Mouse (Mus musculus) hindbrain, postnatal 0 days (tissue): ENCODE results near the gene Acp6. TPM values are rescaled to one million over a fixed set of nuclear protein-coding genes. Genes with fewer than 3 reads are reported as not detected.
"Not testable (repeated sequence)": the region's sequence is repeated elsewhere in the genome, so short reads cannot be mapped to it uniquely, and the experiment has no call there.

ENCODE experiments used
- ATAC-seq: fragments of 200-750 bp; cut with Nextera tagmentation; 2 replicates; pipeline ENCODE4 v1.8.0; 2017; ENCODE audit warnings: mild to moderate bottlenecking, moderate TSS enrichment, moderate library complexity
- DNase-seq: peaks from one replicate; pipeline ENCODE4 v3.0.0-alpha.2; 2015; ENCODE audit warnings: low spot score
- H3K27ac ChIP-seq: fragments of 300-500 bp; sonication (generic); 2 replicates; pipeline ENCODE4 v1.5.1; 2014; ENCODE audit warnings: mild to moderate bottlenecking
- H3K27me3 ChIP-seq: fragments of 300-500 bp; sonication (generic); 2 replicates; pipeline ENCODE4 v1.6.1; 2014; ENCODE audit warnings: low read length, mixed read lengths; ENCODE audit not compliant: insufficient read depth
- H3K36me3 ChIP-seq: fragments of 300-500 bp; sonication (generic); 2 replicates; pipeline ENCODE4 v1.6.1; 2014; ENCODE audit warnings: low read length, mixed read lengths; ENCODE audit not compliant: insufficient read depth
- H3K4me1 ChIP-seq: fragments of 300-500 bp; sonication (generic); 2 replicates; pipeline ENCODE4 v1.6.1; 2014; ENCODE audit warnings: antibody characterized with exemption, low read length, mixed read lengths; ENCODE audit not compliant: insufficient read depth
- H3K4me2 ChIP-seq: fragments of 300-500 bp; sonication (generic); 2 replicates; pipeline ENCODE4 v1.6.1; 2014; ENCODE audit warnings: low read depth, mild to moderate bottlenecking, low read length, moderate library complexity, mixed read lengths
- H3K4me3 ChIP-seq: fragments of 300-500 bp; sonication (generic); 2 replicates; pipeline ENCODE4 v1.5.1; 2014; ENCODE audit warnings: low read length
- H3K9ac ChIP-seq: fragments of 300-500 bp; sonication (generic); replicated peaks from 2 replicates; pipeline ENCODE4 v1.6.1; 2014; ENCODE audit warnings: mild to moderate bottlenecking, low read length, moderate library complexity, mixed read lengths
- H3K9me3 ChIP-seq: fragments of 300-500 bp; sonication (generic); 2 replicates; pipeline ENCODE4 v1.6.1; 2016; ENCODE audit warnings: low read length, mixed read lengths
- CTCF ChIP-seq: IDR thresholded peaks from 2 replicates; pipeline ENCODE4 v1.5.1; 2016; ENCODE audit warnings: antibody characterized with exemption, control low read depth, low read depth
- WGBS: fragments of 180-500 bp; shearing (Covaris S2); extraction: QIAGEN DNeasy Blood & Tissue Kit; methylation state at CpG from one replicate; pipeline ENCODE4 v1.1.7; 2014; 5-methylcytosine and 5-hydroxymethylcytosine counted together
- polyA plus RNA-seq: library from polyadenylated mRNA; unstranded; fragments of >200 nt; fragmentation: Nextera tagmentation; extraction: Ambion mirVana; gene quantifications from 2 replicates; pipeline ENCODE4 v1.2.1, GENCODE M21; 2015
- total RNA-seq: library from RNA; depleted of rRNA; stranded (reverse); fragments of >200 nt; gene quantifications from 2 replicates; pipeline ENCODE4 v1.2.3, GENCODE M21; 2014; rRNA removed

Acp6 gene
- total RNA-seq: 11.4 and 18.2 TPM in 2 replicates
- polyA plus RNA-seq: 14.9 and 15.8 TPM in 2 replicates

- H3K4me2 ChIP-seq: peak within 1 kb of the TSS; percentile 79
- TF ChIP-seq CTCF: no peak
- under 1% methylated on average over 54 of the region's 54 CpGs for WGBS
- DNase-seq (peak; percentile 92), ATAC-seq (peak; percentile 94)
- peak within 1 kb of the TSS; percentile 62 for H3K9ac ChIP-seq
- H3K27ac ChIP-seq: peak within 1 kb of the TSS; percentile 70
- H3K27me3 ChIP-seq: no peaks in the 10 kb centered on the region
- no peaks in the 10 kb centered on the region; the same call in 1 of the 2 replicates for H3K4me1 ChIP-seq
- no peaks in the 10 kb centered on the region for H3K9me3 ChIP-seq
- H3K36me3 ChIP-seq: no peaks in the 10 kb centered on the region
- H3K4me3 ChIP-seq: peak within 1 kb of the TSS; percentile 66
Observed at GRCm38 (mm10) chr3:97158611-97159508, at the start of gene Acp6. Gene Acp6 (plus strand): TSS chr3:97158777.

GRCm38 (mm10) chr3:97117511-97117910 is 41.1 kb upstream of the Acp6 start:
- no peak overlapping the region for H3K9ac ChIP-seq
- H3K4me3 ChIP-seq: no peak overlapping the region
- 91% methylated on average over 6 of the region's 6 CpGs for WGBS
- no peak for ATAC-seq
- no peaks in the 10 kb centered on the region for H3K4me1 ChIP-seq
- TF ChIP-seq CTCF: no peak
- no peaks in the 10 kb centered on the region for H3K36me3 ChIP-seq
- no peaks in the 10 kb centered on the region for H3K27me3 ChIP-seq
- DNase-seq: no peak
- no peak overlapping the region for H3K4me2 ChIP-seq
- H3K9me3 ChIP-seq: no peaks in the 10 kb centered on the region
- H3K27ac ChIP-seq: no peak overlapping the region

- ATAC-seq (no peak), DNase-seq (no peak)
- no peaks in the 10 kb centered on the region for H3K4me1 ChIP-seq
Observed at GRCm38 (mm10) chr3:97118313-97118712, 40.3 kb upstream of the Acp6 start.

GRCm38 (mm10) chr3:97124193-97124592 is 34.4 kb upstream of the Acp6 start:
- Histone ChIP-seq H3K4me3 (no peak overlapping the region), H3K9me3 (no peaks in the 10 kb centered on the region), H3K36me3 (no peaks in the 10 kb centered on the region), H3K9ac (no peak overlapping the region), H3K4me2 (no peak overlapping the region), H3K27ac (no peak overlapping the region), H3K4me1 (no peaks in the 10 kb centered on the region), H3K27me3 (no peaks in the 10 kb centered on the region)
- TF ChIP-seq CTCF: no peak
- DNase-seq (no peak), ATAC-seq (no peak)
- WGBS: 55% methylated on average over 7 of the region's 7 CpGs

More at GRCm38 (mm10) chr3:97118313-97118712, 40.3 kb upstream of the Acp6 start:
- no peaks in the 10 kb centered on the region for H3K27me3 ChIP-seq
- H3K4me2 ChIP-seq: no peak overlapping the region
- WGBS: 54% methylated on average over 12 of the region's 12 CpGs
- H3K36me3 ChIP-seq: no peaks in the 10 kb centered on the region
- TF ChIP-seq CTCF: no peak
- no peaks in the 10 kb centered on the region for H3K9me3 ChIP-seq
- H3K4me3 ChIP-seq: no peak overlapping the region
- no peak overlapping the region for H3K9ac ChIP-seq
- H3K27ac ChIP-seq: no peak overlapping the region

- WGBS: 91% methylated on average over 4 of the region's 4 CpGs
Observed at GRCm38 (mm10) chr3:97129410-97129809, 29.2 kb upstream of the Acp6 start.

GRCm38 (mm10) chr3:97137666-97138065 is 20.9 kb upstream of the Acp6 start:
- not testable (repeated sequence) for H3K27ac ChIP-seq, H3K27me3 ChIP-seq, H3K4me2 ChIP-seq, H3K9me3 ChIP-seq, H3K36me3 ChIP-seq, DNase-seq, ATAC-seq, H3K4me3 ChIP-seq, H3K9ac ChIP-seq, H3K4me1 ChIP-seq
- WGBS: 52% methylated on average over 1 of the region's 1 CpGs

More at GRCm38 (mm10) chr3:97129410-97129809, 29.2 kb upstream of the Acp6 start:
- no peaks in the 10 kb centered on the region for H3K4me1 ChIP-seq
- no peak overlapping the region for H3K27ac ChIP-seq
- TF ChIP-seq CTCF: no peak
- H3K9me3 ChIP-seq: no peaks in the 10 kb centered on the region
- no peaks in the 10 kb centered on the region for H3K27me3 ChIP-seq
- DNase-seq: no peak
- H3K4me3 ChIP-seq: no peak overlapping the region
- no peak for ATAC-seq
- H3K9ac ChIP-seq: no peak overlapping the region
- no peaks in the 10 kb centered on the region for H3K36me3 ChIP-seq
- no peak overlapping the region for H3K4me2 ChIP-seq

GRCm38 (mm10) chr3:97151092-97151491 is 7.5 kb upstream of the Acp6 start:
- H3K27me3 ChIP-seq: no peaks in the 10 kb centered on the region
- H3K9ac ChIP-seq: no peak overlapping the region
- no peaks in the 10 kb centered on the region for H3K4me1 ChIP-seq
- H3K4me2 ChIP-seq: no peak overlapping the region
- no peak overlapping the region for H3K4me3 ChIP-seq
- H3K36me3 ChIP-seq: no peaks in the 10 kb centered on the region
- H3K27ac ChIP-seq: no peak overlapping the region
- no peak for DNase-seq
- ATAC-seq: no peak
- no peak for TF ChIP-seq CTCF
- H3K9me3 ChIP-seq: no peaks in the 10 kb centered on the region
- WGBS: 45% methylated on average over 2 of the region's 2 CpGs
